Mouse (Mus musculus) embryonic facial prominence, embryonic 13.5 days (tissue): ENCODE measurements around the gene Hnf1a. TPM values are rescaled to one million over a fixed set of nuclear protein-coding genes. Genes with fewer than 3 reads are reported as not detected.

ENCODE experiments used
- ATAC-seq: fragments of 200-750 bp; cut with Nextera tagmentation; 2 replicates; pipeline ENCODE4 v1.8.0; 2017; ENCODE audit warnings: low read depth; ENCODE audit not compliant: insufficient number of reproducible peaks, insufficient read depth, low FRiP score, low TSS enrichment
- H3K27ac ChIP-seq: fragments of 300-500 bp; sonication (generic); 2 replicates; pipeline ENCODE4 v1.5.1; 2015; ENCODE audit warnings: moderate library complexity, mild to moderate bottlenecking, inconsistent platforms
- H3K27me3 ChIP-seq: fragments of 300-500 bp; sonication (generic); 2 replicates; pipeline ENCODE4 v1.6.1; 2015; ENCODE audit warnings: mild to moderate bottlenecking, inconsistent platforms
- H3K36me3 ChIP-seq: fragments of 300-500 bp; sonication (generic); 2 replicates; pipeline ENCODE4 v1.6.1; 2015; ENCODE audit warnings: mild to moderate bottlenecking, inconsistent platforms
- H3K4me1 ChIP-seq: fragments of 300-500 bp; sonication (generic); 2 replicates; pipeline ENCODE4 v1.6.1; 2015; ENCODE audit warnings: inconsistent platforms
- H3K4me2 ChIP-seq: fragments of 300-500 bp; sonication (generic); 2 replicates; pipeline ENCODE4 v1.6.1; 2015; ENCODE audit warnings: moderate library complexity, mild to moderate bottlenecking, inconsistent platforms
- H3K4me3 ChIP-seq: fragments of 300-500 bp; sonication (generic); 2 replicates; pipeline ENCODE4 v1.5.1; 2015; ENCODE audit warnings: mild to moderate bottlenecking, inconsistent platforms
- H3K9ac ChIP-seq: fragments of 300-500 bp; sonication (generic); 2 replicates; pipeline ENCODE4 v1.6.1; 2015; ENCODE audit warnings: mild to moderate bottlenecking, inconsistent platforms
- H3K9me3 ChIP-seq: fragments of 300-500 bp; sonication (generic); 2 replicates; pipeline ENCODE4 v1.6.1; 2016; ENCODE audit warnings: inconsistent platforms
- WGBS: fragments of 180-500 bp; shearing (Covaris S2); methylation state at CpG from one replicate; pipeline ENCODE4 v1.1.7; 2015; ENCODE audit warnings: mixed read lengths; 5-methylcytosine and 5-hydroxymethylcytosine counted together
- polyA plus RNA-seq: library from polyadenylated mRNA; unstranded; fragments of >200 nt; fragmentation: Nextera tagmentation; extraction: Ambion mirVana; gene quantifications from 2 replicates; pipeline ENCODE4 v1.2.1, GENCODE M21; 2015

Hnf1a gene
- polyA plus RNA-seq, 1 experiment from 2014 or later, result not detected

DNA sequence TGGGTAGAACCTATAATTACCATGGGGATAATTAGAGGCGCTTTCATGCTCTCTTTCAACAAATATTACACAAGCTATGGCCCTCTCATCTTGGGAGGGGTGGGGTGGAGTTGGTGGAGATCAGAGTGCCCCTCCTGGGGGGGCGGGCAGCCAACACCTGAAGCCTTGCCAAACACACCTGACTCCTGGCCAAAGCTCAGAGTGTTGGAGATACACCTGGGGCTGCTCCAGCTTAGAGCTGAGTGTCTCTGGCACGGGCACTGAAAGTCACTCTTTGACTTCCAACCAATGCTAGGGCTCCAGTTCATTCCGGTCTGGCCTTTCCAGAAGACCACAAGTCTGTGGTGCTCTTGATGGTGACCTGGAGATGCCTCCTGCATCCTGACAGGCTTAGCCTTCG is 36.9 kb upstream of the Hnf1a start:
- Histone ChIP-seq H3K4me2 (no peak overlapping the region), H3K27ac (peak overlapping the region; percentile 60; the same call in 1 of the 2 replicates), H3K36me3 (no peaks in the 10 kb centered on the region), H3K4me3 (no peak overlapping the region), H3K9me3 (no peaks in the 10 kb centered on the region), H3K4me1 (peaks cover 23% of the 10 kb centered on the region), H3K9ac (0 out of 2 replicates have a peak overlapping the region, but pooled peaks have one; percentile 6), H3K27me3 (no peaks in the 10 kb centered on the region)
- no peak for ATAC-seq
- 73% methylated on average over 5 of the region's 5 CpGs for WGBS

DNA sequence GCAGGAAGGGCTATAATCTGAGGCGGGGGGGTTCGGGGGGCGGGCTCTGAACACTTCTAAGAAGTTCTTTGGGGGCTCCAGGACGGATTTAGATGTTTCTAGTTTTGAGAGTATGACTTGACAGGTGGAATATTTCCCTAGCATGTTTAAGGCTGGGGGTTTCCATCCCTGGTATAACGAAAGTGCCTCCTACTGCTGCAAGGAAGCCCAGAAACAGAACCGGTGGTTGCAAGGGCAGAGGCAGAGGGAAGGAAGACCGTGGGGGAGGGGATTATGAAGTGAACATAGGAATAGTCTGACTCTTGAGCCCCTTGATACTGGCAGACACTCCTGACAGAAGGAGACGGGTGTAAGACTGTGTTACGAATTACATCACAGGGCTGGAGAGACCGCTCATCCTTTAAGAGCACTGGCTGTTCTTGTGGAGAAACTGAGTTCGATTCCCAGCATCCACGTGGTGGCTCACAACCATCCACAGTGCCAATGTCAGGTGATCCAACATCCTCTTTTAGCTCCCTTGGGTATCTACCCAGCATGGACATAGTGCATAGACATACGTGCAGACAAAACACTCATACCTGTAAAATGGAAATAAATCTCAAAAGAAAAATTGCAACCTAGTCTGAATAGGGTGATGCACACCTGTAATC is 32.5 kb upstream of the Hnf1a start:
- no peaks in the 10 kb centered on the region for H3K27me3 ChIP-seq
- H3K4me3 ChIP-seq, result no peak overlapping the region
- H3K4me1 ChIP-seq, result peaks cover 17% of the 10 kb centered on the region
- ATAC-seq, result no peak
- H3K36me3 ChIP-seq, result no peaks in the 10 kb centered on the region
- no peak overlapping the region for H3K4me2 ChIP-seq
- H3K27ac ChIP-seq, result no peak overlapping the region
- no peak overlapping the region for H3K9ac ChIP-seq
- H3K9me3 ChIP-seq, result no peaks in the 10 kb centered on the region
- WGBS, result 78% methylated on average over 13 of the region's 13 CpGs

DNA sequence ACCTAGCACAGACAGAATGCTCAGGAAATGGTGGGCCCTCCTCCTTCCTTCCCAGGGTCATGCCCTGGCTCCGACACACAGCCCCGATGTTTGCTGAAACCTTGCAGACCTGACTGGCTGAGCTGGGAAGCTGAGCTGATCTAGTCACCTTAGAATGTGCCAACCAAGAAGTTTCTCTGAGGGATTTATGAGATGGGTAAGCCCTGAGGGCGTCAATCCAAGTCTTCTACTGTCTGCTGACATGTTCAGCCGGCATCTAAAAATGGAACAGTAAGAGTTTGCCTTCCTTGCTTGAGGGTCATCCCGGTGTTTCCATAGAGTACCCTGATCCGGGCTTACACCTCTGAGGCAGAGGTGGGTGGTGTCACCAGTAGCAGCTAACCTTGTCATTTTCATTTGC is 31.9 kb upstream of the Hnf1a start:
- Histone ChIP-seq H3K27me3 (no peaks in the 10 kb centered on the region), H3K4me3 (no peak overlapping the region), H3K27ac (no peak overlapping the region), H3K4me2 (no peak overlapping the region), H3K36me3 (no peaks in the 10 kb centered on the region), H3K9ac (no peak overlapping the region), H3K4me1 (peaks cover 14% of the 10 kb centered on the region), H3K9me3 (no peaks in the 10 kb centered on the region)
- no peak for ATAC-seq
- 68% methylated on average over 6 of the region's 6 CpGs for WGBS

DNA sequence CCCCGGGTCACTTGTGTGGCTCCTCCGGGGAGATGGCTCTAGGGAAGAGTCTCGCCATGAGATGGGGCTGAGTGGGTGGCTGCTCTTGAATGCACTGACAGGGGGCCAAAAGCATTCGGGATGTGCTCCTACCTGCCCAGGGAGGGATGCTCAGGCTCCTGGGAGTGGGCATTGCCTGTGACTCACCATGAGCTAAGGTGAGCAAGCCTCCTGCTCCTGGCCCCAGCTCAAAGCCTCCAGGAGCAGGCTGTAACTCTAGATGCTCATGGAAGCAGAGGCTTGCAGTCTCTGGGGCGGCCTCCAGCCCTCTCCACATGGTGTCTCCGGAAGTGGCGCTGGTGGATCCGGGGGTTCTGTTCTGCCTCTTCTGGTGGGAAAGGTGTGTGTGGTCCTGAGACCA is 30.6 kb upstream of the Hnf1a start:
- Histone ChIP-seq H3K36me3 (no peaks in the 10 kb centered on the region), H3K9me3 (no peaks in the 10 kb centered on the region), H3K9ac (no peak overlapping the region), H3K27ac (peak overlapping the region; percentile 57; the same call in 1 of the 2 replicates), H3K4me1 (peaks cover 7% of the 10 kb centered on the region), H3K27me3 (no peaks in the 10 kb centered on the region), H3K4me3 (no peak overlapping the region), H3K4me2 (no peak overlapping the region)
- WGBS, result 60% methylated on average over 8 of the region's 8 CpGs
- ATAC-seq, result no peak

DNA sequence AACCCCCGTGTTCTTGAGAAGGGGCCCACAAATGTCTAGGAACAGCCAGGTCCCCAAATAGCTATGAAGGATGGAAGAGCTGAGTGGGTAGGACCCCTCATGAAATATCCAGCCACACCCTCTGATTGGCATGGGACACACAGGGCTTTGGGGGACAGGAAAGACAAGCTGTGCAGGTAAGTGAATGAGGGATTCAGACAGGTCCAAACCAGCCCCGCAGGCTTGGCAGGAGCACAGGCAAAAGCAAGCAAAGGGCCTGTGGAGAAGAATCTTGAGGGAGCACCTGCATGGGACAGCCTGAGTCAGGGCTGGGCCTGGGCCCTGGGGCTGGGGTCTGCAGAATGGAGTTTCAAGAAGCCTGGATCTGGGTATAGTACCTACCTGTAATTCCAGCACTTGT is 29.6 kb upstream of the Hnf1a start:
- no peaks in the 10 kb centered on the region for H3K9me3 ChIP-seq
- WGBS, result 56% methylated on average over 2 of the region's 2 CpGs
- ATAC-seq, result no peak
- H3K27me3 ChIP-seq, result no peaks in the 10 kb centered on the region
- no peak overlapping the region for H3K4me3 ChIP-seq
- H3K4me1 ChIP-seq, result peaks cover 7% of the 10 kb centered on the region
- H3K4me2 ChIP-seq, result no peak overlapping the region
- H3K36me3 ChIP-seq, result no peaks in the 10 kb centered on the region
- peak overlapping the region; percentile 57; the same call in 1 of the 2 replicates for H3K27ac ChIP-seq
- no peak overlapping the region for H3K9ac ChIP-seq

DNA sequence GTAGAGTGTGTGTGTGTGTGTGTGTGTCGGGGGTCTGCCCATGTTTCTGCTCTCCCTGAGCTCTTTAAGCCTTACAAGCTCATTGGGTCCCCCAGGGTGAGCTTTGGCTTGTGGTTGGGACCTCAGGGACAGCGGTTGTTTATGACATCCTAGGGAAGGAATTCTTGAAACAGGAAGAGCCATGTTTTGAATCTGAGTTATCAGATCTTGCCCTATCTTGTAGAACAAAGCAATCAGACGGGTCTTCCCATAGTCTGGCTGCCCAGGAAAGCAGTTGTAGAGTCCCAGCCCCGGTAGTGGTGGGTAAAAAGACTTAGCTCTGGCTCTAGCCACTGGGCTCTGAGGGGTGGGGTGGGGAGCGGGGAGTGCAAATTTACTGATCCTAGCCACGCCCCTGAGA is 26.4 kb upstream of the Hnf1a start:
- Histone ChIP-seq H3K4me3 (no peak overlapping the region), H3K4me2 (no peak overlapping the region), H3K4me1 (peaks cover 17% of the 10 kb centered on the region), H3K27me3 (no peaks in the 10 kb centered on the region), H3K36me3 (no peaks in the 10 kb centered on the region), H3K9me3 (no peaks in the 10 kb centered on the region), H3K27ac (no peak overlapping the region), H3K9ac (no peak overlapping the region)
- WGBS, result 58% methylated on average over 6 of the region's 6 CpGs
- ATAC-seq, result no peak

DNA sequence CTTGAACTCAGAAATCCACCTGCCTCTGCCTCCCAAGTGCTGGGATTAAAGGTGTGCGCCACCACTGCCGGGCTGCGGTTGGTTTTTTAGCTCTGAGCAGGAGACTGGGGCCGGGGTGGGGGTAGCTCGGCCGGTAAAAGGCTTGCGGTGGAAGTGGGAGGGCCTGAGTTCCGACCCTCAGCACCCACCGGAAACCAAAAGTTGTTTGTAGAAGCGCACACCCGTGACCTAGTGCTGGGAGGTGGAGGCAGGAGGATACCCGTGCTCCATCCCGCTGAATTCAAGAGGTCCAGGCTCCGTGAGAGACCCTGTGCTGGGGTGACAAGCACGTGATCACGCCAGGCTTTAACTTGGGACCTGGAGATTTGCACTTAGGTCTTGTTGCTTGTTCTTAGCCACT is 25.6 kb upstream of the Hnf1a start:
- Histone ChIP-seq H3K4me1 (peaks cover 15% of the 10 kb centered on the region), H3K4me3 (no peak overlapping the region), H3K36me3 (no peaks in the 10 kb centered on the region), H3K27me3 (no peaks in the 10 kb centered on the region), H3K4me2 (no peak overlapping the region), H3K9me3 (no peaks in the 10 kb centered on the region), H3K27ac (no peak overlapping the region), H3K9ac (no peak overlapping the region)
- WGBS, result 80% methylated on average over 16 of the region's 16 CpGs
- no peak for ATAC-seq

DNA sequence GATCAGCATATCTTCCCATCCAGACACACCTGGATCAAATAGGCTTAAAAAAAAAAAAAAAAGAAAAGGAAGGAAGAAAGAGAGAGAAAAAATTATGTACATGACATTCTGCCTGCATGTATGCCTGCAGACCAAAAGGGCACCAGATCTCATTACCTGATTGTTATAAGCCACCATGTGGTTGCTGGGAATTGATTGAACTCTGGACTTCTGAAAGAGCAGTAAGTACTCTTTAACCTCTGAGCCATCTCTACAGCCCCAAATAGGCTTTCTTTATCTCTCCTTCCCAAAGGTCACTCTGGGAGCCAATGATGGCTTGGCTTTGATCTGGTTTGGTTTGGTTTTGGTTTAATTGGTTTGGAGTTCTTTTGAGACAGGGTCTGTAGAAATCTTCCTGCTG is 14.2 kb upstream of the Hnf1a start:
- no peak overlapping the region for H3K27ac ChIP-seq
- ATAC-seq, result no peak

DNA sequence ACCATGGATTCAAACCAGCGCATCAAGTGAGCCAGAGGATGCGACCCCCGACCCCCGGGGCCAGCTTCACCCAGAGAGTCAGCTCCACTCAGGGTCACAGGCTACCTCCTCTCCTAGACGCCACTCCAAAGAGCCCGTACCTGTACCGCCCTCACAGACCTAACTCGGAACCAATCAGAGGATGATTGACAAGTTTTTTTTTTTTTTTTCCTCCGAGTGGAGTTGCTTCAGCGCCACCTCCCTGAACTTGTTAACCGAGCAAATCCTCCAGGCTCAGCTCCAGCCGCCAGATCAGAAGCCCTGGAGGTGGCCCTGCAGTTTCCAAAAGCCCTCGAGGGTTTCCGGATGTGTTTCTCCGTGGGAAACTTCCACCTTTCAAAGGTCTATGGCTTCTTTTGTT is 11.1 kb upstream of the Hnf1a start:
- Histone ChIP-seq H3K4me3 (no peak overlapping the region), H3K36me3 (no peaks in the 10 kb centered on the region), H3K27me3 (no peaks in the 10 kb centered on the region), H3K4me2 (no peak overlapping the region), H3K27ac (no peak overlapping the region), H3K4me1 (peaks cover 17% of the 10 kb centered on the region), H3K9ac (no peak overlapping the region), H3K9me3 (no peaks in the 10 kb centered on the region)
- 54% methylated on average over 15 of the region's 15 CpGs for WGBS
- no peak for ATAC-seq

More for the DNA sequence above, 14.2 kb upstream of the Hnf1a start:
- H3K9me3 ChIP-seq, result 0 out of 2 replicates have a peak, but pooled peaks cover 3% of the 10 kb centered on the region
- H3K4me1 ChIP-seq, result peaks cover 6% of the 10 kb centered on the region
- H3K36me3 ChIP-seq, result no peaks in the 10 kb centered on the region
- H3K4me3 ChIP-seq, result no peak overlapping the region
- no peaks in the 10 kb centered on the region for H3K27me3 ChIP-seq
- no peak overlapping the region for H3K4me2 ChIP-seq
- no peak overlapping the region for H3K9ac ChIP-seq

DNA sequence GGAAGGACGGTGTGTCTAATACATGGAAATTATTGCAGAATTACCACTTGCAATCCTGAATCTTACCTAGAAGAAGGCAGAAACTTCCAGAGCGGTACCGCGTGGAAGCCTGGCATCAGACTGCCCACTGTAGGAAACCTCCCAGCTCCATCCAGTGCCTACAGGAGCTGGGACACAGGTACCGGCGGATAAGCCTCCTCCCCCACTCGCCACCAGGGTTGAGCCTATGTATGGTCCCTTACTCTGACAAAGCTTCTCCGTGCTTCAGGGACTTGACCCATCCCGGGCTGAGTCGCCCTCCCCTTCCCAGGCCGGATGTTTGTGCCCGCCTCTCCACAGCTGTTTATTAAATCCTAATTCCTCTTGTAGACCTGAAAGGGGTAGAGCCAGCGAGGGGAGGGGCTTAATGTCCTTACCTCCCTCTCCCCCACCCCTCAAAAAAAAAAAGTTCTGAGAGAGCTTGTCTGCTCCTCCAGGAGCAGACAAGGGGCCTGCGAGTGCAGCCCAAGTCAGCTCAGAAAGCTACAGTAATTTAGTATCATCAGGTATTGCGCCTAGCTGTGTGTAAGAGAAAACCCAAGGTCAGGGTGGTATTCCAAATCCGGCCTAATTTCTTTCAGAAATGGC is 9.3 kb upstream of the Hnf1a start:
- Histone ChIP-seq H3K9ac (peak overlapping the region; percentile 65), H3K4me1 (peaks cover 17% of the 10 kb centered on the region), H3K27ac (no peak overlapping the region), H3K9me3 (no peaks in the 10 kb centered on the region), H3K27me3 (no peaks in the 10 kb centered on the region), H3K4me2 (peak overlapping the region; percentile 86), H3K36me3 (no peaks in the 10 kb centered on the region), H3K4me3 (peak overlapping the region; percentile 46)
- no peak for ATAC-seq
- WGBS, result 17% methylated on average over 16 of the region's 16 CpGs

DNA sequence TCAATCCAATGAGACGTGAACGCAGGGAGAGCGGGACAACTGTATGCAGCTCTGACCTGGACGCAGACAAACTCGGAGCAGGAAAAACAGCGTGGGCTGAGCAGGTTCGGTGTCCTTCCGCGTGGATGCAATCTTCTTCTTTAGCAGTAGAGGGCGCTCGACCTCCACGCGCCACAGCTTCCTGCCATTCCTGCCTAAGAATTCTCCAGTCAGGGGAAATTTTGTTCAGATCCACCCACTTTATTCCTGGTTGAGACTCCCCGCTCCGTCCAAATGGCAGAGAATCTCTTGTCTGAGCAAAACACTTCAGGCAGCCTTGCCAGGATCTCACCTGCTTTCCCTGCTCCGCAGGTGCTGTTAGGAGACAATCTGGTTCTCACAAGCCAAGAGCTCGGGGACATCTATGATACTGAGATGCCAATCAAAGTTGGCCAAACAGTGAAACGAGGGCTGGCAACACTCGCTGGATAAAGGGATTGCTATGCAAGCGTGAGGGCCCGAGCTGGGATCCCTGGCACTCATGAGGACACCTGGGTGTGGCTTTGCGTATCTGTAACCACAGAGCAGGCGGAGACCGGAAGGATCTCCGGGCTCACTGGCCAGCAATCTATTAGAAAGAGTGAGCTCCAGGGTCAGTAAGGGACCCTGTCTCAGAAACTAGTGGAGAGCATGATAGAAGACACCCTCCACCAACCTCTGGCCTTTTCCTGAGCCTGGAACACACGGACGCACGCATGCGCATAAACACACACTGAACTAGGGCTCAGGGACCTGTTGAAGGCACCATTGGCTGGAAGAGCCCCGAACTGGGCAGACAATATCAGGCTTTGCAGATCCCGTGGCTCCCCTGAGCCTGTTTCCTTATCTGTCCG is 8.6 kb upstream of the Hnf1a start:
- Histone ChIP-seq H3K4me2 (peak overlapping the region; percentile 86), H3K9ac (peak overlapping the region; percentile 65), H3K9me3 (no peaks in the 10 kb centered on the region), H3K4me1 (peaks cover 17% of the 10 kb centered on the region), H3K27me3 (no peaks in the 10 kb centered on the region), H3K36me3 (no peaks in the 10 kb centered on the region), H3K27ac (no peak overlapping the region), H3K4me3 (peak overlapping the region; percentile 46)
- 3% methylated on average over 32 of the region's 32 CpGs for WGBS
- ATAC-seq, result 0 out of 2 replicates have a peak, but pooled peaks have one; percentile 23
